Mouse (Mus musculus) midbrain, embryonic 16.5 days (tissue): ENCODE results near the gene Plpp1. TPM values are rescaled to one million over a fixed set of nuclear protein-coding genes. Genes with fewer than 3 reads are reported as not detected.

ENCODE experiments used
- ATAC-seq: fragments of 200-750 bp; cut with Nextera tagmentation; 2 replicates; pipeline ENCODE4 v1.8.0; 2017; ENCODE audit warnings: moderate TSS enrichment
- H3K27ac ChIP-seq: fragments of 300-500 bp; sonication (generic); 2 replicates; pipeline ENCODE4 v1.5.1; 2014; ENCODE audit warnings: mild to moderate bottlenecking, low read length, mixed read lengths
- H3K27me3 ChIP-seq: fragments of 300-500 bp; sonication (generic); 2 replicates; pipeline ENCODE4 v1.6.1; 2014; ENCODE audit warnings: low read depth, low read length, mixed read lengths; ENCODE audit not compliant: control insufficient read depth, insufficient read depth
- H3K36me3 ChIP-seq: fragments of 300-500 bp; sonication (generic); 2 replicates; pipeline ENCODE4 v1.6.1; 2014; ENCODE audit warnings: mild to moderate bottlenecking, low read length, moderate library complexity, mixed read lengths; ENCODE audit not compliant: control insufficient read depth, insufficient read depth
- H3K4me1 ChIP-seq: fragments of 300-500 bp; sonication (generic); 2 replicates; pipeline ENCODE4 v1.6.1; 2014; ENCODE audit warnings: mild to moderate bottlenecking, low read length, mixed read lengths; ENCODE audit not compliant: control insufficient read depth, insufficient read depth
- H3K4me2 ChIP-seq: fragments of 300-500 bp; sonication (generic); 2 replicates; pipeline ENCODE4 v1.6.1; 2014; ENCODE audit warnings: mild to moderate bottlenecking, low read length, mixed read lengths
- H3K4me3 ChIP-seq: fragments of 300-500 bp; sonication (generic); 2 replicates; pipeline ENCODE4 v1.5.1; 2014; ENCODE audit warnings: low read depth, mild to moderate bottlenecking, low read length, moderate library complexity, mixed read lengths
- H3K9ac ChIP-seq: fragments of 300-500 bp; sonication (generic); 2 replicates; pipeline ENCODE4 v1.6.1; 2014; ENCODE audit warnings: low read depth, low read length, mixed read lengths
- H3K9me3 ChIP-seq: fragments of 300-500 bp; sonication (generic); replicated peaks from 2 replicates; pipeline ENCODE4 v1.6.1; 2014; ENCODE audit warnings: mild to moderate bottlenecking, low read length, mixed read lengths; ENCODE audit not compliant: control insufficient read depth, poor library complexity, severe bottlenecking
- WGBS: fragments of 180-500 bp; shearing (Covaris S2); extraction: QIAGEN DNeasy Blood & Tissue Kit; methylation state at CpG from one replicate; pipeline ENCODE4 v1.1.7; 2014; 5-methylcytosine and 5-hydroxymethylcytosine counted together
- polyA plus RNA-seq: library from polyadenylated mRNA; unstranded; fragments of >200 nt; fragmentation: Nextera tagmentation; extraction: Ambion mirVana; gene quantifications from 2 replicates; pipeline ENCODE4 v1.2.1, GENCODE M21; 2015

Gene Plpp1
- polyA plus RNA-seq, 1 experiment from 2014 or later = 69.5 TPM

DNA sequence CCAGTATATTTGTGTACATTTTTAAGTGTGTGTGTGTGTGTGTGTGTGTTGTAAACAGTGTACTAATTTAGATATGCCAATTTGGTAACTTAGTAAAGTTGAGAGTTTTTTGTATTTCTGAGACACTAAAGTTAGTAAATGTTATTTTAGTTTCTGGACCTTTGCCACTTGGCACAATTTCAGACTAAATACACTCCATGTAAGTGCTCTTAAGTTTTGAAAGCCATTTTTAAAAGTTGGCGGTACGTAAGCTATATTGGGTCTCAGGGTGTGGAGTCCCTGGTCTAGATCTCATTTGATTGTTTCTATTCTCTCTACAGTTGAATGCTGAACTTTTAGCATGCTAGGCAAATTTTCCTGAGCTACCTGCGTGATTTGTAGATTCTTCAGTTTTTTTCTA lies 17.5 kb downstream of the Plpp1 start:
- no peak for ATAC-seq
- Histone ChIP-seq H3K4me1 (no peaks in the 10 kb centered on the region), H3K4me2 (no peak overlapping the region), H3K27ac (no peak overlapping the region), H3K9ac (no peak overlapping the region), H3K36me3 (no peaks in the 10 kb centered on the region), H3K9me3 (no peaks in the 10 kb centered on the region), H3K27me3 (no peaks in the 10 kb centered on the region), H3K4me3 (no peak overlapping the region)
- WGBS = 87% methylated on average over 3 of the region's 3 CpGs

DNA sequence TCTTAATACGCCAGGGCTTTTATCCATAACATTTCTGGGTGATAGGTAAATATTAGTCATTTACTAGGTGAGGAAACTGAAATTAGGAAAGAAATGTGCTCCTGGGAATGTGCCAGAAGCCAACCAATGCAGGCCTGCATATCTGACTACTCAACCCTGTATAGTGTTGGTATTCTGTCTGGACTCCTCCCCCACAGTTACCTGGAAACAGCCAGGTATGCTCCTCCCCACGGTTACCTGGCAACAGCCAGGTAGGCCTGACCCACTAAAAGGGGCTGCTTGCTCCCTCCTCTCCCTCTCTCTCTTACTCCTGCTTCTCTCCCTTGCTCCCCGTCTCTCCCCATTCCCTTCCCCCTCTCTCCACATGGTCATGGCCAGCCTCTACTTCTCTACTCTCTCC lies 21.8 kb downstream of the Plpp1 start:
- no peak overlapping the region for H3K4me2 ChIP-seq
- WGBS = 86% methylated on average over 2 of the region's 3 CpGs
- no peak overlapping the region for H3K4me3 ChIP-seq
- H3K9ac ChIP-seq = no peak overlapping the region
- H3K27ac ChIP-seq = no peak overlapping the region
- H3K9me3 ChIP-seq = no peaks in the 10 kb centered on the region
- H3K4me1 ChIP-seq = no peaks in the 10 kb centered on the region
- no peak for ATAC-seq
- no peaks in the 10 kb centered on the region for H3K27me3 ChIP-seq
- H3K36me3 ChIP-seq = no peaks in the 10 kb centered on the region

DNA sequence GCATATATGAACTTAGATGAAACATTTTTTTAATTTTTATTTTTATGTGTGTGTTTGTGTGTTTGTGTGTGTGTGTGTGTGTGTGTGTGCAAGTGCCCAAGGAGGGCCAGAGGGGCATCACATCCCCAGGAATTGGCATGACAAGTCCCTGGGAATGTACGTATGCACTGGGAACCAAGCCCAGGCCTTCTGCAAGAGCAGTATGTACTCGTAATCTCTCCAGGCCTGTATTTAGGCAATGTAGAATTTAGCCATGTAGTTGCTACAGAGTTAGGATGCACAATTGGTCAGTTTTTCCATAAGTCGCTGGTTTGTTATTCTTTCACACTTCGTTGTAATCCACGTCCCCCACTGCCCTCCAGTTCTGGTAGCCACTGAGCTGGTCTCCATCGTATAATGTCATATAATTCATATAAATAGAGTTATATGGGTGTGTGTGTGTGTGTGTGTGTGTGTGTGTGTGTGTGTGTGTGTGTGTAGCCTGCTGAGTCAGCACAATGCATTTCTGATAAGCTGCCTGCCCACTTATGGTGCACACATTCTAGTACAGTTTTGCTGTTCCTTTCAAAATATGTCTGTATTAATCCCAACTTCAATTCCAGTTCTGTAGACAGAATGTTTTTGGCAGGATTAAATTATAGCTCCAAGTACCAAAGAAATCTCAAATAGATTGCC lies 22.8 kb downstream of the Plpp1 start:
- Histone ChIP-seq H3K27ac (no peak overlapping the region), H3K9me3 (no peaks in the 10 kb centered on the region), H3K4me2 (no peak overlapping the region), H3K9ac (no peak overlapping the region), H3K36me3 (no peaks in the 10 kb centered on the region), H3K4me1 (no peaks in the 10 kb centered on the region), H3K4me3 (no peak overlapping the region), H3K27me3 (no peaks in the 10 kb centered on the region)
- no peak for ATAC-seq
- WGBS = 93% methylated on average over 6 of the region's 6 CpGs

DNA sequence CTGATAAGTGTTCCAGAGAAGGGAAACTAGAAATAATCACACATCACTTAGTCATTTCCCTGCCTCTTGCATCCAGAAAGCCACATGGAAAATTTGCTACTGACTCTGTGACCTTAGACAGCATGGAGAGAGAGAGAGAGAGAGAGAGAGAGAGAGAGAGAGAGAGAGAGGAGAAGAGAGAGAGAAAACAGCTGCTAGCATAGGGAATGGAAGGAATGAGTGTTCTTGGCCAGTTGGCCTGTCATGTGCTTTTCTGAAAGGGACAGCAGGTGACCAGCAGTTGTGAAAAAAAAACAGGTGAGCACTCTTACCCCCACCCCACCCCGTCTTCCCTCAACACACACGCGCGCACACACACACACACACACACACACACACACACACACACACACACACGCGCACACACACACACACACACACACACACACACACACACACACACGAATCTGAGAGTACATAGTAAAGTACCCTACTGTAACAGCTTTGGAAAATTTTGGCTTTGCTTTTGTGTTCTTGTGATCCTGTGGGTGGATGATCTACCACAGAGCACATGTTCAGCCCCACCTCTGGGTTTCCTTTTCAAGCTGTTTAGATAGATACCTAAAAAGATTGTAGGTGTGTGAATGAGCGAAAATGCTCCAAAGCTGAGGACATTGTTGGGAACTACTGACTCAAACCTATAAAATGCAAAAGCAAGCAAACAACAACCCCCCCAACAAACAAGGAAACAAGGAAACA lies 23.5 kb downstream of the Plpp1 start:
- H3K9me3 ChIP-seq = no peaks in the 10 kb centered on the region
- no peak overlapping the region for H3K27ac ChIP-seq
- H3K36me3 ChIP-seq = no peaks in the 10 kb centered on the region
- no peak overlapping the region for H3K4me3 ChIP-seq
- no peaks in the 10 kb centered on the region for H3K4me1 ChIP-seq
- H3K27me3 ChIP-seq = no peaks in the 10 kb centered on the region
- WGBS = 66% methylated on average over 8 of the region's 8 CpGs
- no peak overlapping the region for H3K4me2 ChIP-seq
- no peak overlapping the region for H3K9ac ChIP-seq
- ATAC-seq = no peak

DNA sequence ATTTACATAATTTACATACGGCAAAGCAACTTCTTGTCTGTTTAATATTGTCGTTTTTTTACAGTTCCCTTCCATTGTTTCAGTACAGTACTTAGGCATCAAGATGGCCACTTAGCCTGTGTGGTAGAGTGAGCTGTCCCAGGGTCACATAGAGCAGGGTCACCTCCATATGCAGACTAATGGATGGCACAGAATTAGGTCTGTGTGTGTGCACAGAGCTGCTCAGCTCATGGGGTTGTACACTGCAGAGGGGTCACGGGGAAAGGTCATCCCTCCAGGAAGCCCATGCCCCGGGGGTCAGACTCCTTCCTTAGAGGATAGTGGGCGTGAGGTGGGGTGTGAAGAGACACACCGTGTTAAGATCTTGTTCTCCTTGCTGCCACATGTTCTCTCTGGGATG lies 24.9 kb downstream of the Plpp1 start:
- WGBS = 66% methylated on average over 6 of the region's 6 CpGs

DNA sequence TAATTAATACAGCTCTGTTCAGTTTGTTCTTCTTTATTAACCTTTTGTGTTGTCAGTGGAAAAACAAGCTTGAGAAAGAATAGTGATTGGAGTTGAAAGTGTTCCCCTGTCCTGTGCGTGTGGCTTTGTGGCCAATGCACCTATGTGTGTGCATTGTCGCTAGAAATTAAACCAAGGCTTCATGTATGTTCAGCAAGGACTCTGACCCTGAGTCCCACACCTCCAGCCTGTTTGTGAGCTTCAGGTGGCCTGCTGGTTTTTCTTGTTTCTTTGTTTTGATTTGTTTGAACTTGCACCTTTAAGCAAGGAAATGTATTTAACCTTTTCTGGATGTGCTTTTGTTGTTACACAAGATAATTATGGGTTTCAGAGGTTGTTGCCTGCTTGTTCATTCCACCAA lies 29.0 kb downstream of the Plpp1 start:
- no peaks in the 10 kb centered on the region for H3K9me3 ChIP-seq
- no peaks in the 10 kb centered on the region for H3K36me3 ChIP-seq
- H3K9ac ChIP-seq = no peak overlapping the region
- ATAC-seq = no peak
- peaks cover 9% of the 10 kb centered on the region for H3K4me1 ChIP-seq
- no peaks in the 10 kb centered on the region for H3K27me3 ChIP-seq
- no peak overlapping the region for H3K4me3 ChIP-seq
- 94% methylated on average over 2 of the region's 2 CpGs for WGBS
- H3K4me2 ChIP-seq = no peak overlapping the region
- no peak overlapping the region for H3K27ac ChIP-seq

More for the DNA sequence above, 24.9 kb downstream of the Plpp1 start:
- Histone ChIP-seq H3K27me3 (no peaks in the 10 kb centered on the region), H3K4me1 (no peaks in the 10 kb centered on the region), H3K4me3 (no peak overlapping the region), H3K9me3 (no peaks in the 10 kb centered on the region), H3K36me3 (no peaks in the 10 kb centered on the region), H3K4me2 (no peak overlapping the region), H3K27ac (no peak overlapping the region), H3K9ac (no peak overlapping the region)
- ATAC-seq = 0 out of 2 replicates have a peak, but pooled peaks have one; percentile 58

DNA sequence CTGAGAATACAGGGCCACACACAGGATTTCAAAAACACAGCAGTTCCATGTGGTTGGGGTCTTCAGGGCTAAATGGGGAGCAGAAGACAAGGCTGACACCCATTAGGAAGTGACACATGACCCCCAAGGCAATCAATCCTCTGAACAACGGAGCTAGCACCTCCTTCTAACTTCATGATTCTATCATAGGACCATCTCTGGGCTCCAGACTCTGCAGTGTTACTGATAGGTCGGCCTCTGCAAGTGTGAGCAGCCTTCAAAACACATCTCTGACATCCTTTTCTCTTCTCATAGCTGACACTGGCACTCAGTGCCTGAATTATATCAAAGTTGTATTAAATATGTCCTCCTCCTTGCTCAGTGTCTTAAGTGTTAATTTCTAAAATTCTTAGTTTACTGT lies 32.0 kb downstream of the Plpp1 start:
- no peak overlapping the region for H3K4me3 ChIP-seq
- no peaks in the 10 kb centered on the region for H3K9me3 ChIP-seq
- ATAC-seq = no peak
- H3K36me3 ChIP-seq = no peaks in the 10 kb centered on the region
- H3K4me2 ChIP-seq = no peak overlapping the region
- peaks cover 9% of the 10 kb centered on the region for H3K4me1 ChIP-seq
- H3K27ac ChIP-seq = no peak overlapping the region
- WGBS = 72% methylated on average over 2 of the region's 2 CpGs
- no peak overlapping the region for H3K9ac ChIP-seq
- H3K27me3 ChIP-seq = no peaks in the 10 kb centered on the region

DNA sequence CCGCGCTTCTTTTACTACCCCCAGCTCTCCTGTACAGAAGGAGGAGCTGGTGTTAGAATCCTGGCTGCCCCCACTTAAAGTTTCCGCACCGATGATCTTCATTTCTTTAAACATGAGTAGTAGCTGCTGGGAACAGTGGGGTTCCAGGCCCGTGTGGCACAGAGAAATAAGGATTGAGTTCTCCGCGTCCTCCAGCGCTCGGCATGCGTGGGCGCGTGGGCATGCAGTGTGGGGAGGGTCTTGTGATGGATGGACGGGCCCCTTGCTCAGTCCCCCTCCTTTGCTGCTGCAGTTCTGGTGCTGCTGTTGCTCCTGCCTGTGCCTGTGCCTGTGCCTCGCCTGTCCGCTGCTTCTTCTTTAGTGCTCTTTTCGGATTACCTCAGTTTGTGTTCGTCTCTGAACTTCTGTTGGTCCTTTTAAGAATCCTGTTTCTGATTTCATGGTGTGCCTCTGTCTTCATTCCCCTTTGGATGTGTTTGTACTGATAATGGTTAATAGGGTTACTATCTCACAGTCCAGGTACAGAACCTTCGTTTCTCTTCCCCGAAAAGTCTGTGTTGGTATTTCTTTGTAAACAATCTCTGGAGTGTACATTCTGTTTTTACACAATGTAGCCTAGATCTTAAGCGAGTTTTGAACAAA lies 32.8 kb downstream of the Plpp1 start:
- H3K27ac ChIP-seq = no peak overlapping the region
- H3K9ac ChIP-seq = no peak overlapping the region
- no peaks in the 10 kb centered on the region for H3K36me3 ChIP-seq
- no peak overlapping the region for H3K4me3 ChIP-seq
- 48% methylated on average over 20 of the region's 20 CpGs for WGBS
- peaks cover 9% of the 10 kb centered on the region for H3K4me1 ChIP-seq
- H3K27me3 ChIP-seq = no peaks in the 10 kb centered on the region
- peak overlapping the region; percentile 32 for H3K4me2 ChIP-seq
- no peaks in the 10 kb centered on the region for H3K9me3 ChIP-seq
- ATAC-seq = no peak

DNA sequence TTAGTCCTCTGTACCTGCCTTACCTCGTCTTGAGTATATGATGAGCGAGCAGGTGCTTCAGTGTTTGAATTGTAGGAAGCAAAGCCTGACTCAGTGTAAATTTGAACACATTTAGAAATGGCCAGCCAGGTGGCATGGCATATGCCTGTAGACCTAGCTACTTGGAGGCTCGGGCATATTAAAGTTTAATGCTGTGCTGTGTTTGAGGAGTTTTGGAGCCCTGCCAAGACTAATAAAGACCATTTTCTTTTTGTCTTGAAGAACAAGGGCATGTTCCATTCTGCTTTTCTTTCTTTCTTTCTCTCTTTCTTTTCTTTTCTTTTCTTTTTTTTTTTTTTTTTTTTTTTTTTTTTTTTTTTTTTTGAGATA lies 33.3 kb downstream of the Plpp1 start:
- H3K27ac ChIP-seq = no peak overlapping the region
- H3K9ac ChIP-seq = no peak overlapping the region
- no peak overlapping the region for H3K4me2 ChIP-seq
- no peaks in the 10 kb centered on the region for H3K27me3 ChIP-seq
- H3K9me3 ChIP-seq = no peaks in the 10 kb centered on the region
- ATAC-seq = no peak
- no peaks in the 10 kb centered on the region for H3K36me3 ChIP-seq
- no peak overlapping the region for H3K4me3 ChIP-seq
- WGBS = 72% methylated on average over 3 of the region's 3 CpGs
- peaks cover 9% of the 10 kb centered on the region for H3K4me1 ChIP-seq
